Mouse (Mus musculus): Measurements from ENCODE around the gene Itpk1.

Itpk1 gene

DNA sequence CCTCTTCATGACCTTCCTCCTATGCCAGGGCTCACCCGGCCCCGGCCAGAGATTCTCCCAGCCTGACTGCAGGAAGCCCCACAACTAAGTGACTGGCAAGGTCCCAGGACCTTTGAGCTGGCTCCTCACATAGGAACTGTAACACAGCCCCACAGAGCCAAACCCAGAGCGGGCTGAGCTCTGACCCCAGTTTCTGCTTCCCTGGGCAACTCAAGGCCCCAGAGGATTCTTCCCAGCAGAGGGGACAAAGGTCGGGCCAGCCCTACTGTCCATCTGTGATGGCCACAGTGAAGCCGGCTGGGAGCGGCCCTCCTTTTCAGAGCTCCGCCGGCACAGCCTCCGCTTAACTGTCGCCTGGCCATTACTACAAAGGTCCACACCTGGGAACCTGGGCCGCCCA lies 13.6 kb downstream of the Itpk1 start:
- no peak for DNase-seq (ENCODE audit: inconsistent ontology term)

DNA sequence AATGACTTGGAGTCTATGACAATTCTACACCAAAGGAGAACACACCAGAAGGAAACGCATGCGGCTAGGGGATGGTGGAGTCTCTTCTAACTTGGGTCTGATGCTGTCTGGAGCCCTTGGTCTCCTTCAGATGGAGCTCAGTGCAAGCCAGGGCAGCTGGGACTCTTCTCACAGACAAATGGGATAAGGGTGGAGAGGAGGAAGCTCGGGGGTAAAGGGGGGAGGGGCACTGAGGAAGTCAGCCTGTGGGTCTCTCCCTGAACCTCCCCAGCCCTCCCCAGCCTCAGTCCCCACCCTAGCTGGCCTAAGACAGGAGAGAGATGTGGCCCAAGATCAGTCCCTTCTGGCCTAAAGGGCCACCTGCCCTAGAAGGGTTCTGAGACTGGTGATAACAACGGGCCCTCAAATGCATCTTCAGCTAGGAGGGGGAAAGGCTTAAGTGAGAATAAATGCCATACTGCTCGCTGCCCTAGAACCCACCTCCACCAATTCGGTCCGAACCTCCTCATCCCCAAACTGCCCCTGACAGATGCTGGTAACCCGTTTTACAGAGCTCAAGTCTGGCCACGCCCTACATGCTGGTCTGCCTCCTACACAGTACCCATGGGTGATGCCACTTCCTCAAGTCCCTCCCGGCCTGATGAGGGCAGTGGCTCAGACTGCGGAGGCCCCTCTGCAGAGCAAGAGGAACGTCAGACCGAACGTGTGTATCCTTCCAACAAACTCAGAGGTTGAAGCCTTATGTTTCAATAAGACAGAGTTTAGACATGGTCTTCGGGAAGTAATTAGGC lies 14.8 kb downstream of the Itpk1 start:
- no peak for DNase-seq (ENCODE audit: inconsistent ontology term)

DNA sequence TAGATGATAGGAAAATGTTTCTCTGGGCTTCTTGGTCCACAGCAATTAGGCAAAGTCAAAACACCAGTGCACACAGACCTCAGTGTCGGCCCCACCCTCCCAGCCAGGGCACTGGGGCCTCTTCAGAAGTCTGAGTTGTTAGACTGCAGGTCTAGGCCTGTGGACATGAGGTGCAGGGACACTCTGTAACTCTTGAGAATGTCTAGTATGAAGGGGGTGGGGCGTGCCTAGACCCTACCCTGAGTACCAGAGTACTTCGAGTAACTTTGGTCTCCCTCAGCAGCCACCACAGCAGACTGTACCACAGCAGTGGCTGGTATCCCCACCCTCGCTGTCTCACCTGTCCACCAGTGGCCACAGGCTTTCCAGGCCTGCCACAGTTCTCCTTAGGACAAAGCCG lies 18.4 kb downstream of the Itpk1 start:
- DNase-seq (ENCODE audit: inconsistent ontology term): no peak

DNA sequence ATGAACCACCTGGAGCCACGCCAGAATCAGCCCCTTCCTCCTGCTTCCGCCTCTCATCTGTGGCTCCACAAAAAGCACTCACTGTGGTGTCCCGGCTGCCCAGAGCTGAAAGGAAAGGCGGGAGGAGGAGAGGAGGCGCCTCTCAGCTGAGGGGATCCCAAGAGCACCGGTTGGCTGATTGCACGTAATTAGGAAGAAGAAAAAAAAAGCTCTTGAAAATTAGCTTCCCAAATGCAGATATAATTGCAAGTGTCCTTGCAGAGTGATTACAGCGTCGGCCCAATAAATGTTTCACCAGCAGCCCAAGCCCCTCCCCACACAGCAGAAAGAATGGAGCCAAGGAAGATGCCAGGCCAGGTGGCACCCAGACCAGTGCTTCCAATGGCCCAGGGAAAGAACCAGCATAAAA lies 19.2 kb downstream of the Itpk1 start:
- DNase-seq (ENCODE audit: inconsistent ontology term): no peak

DNA sequence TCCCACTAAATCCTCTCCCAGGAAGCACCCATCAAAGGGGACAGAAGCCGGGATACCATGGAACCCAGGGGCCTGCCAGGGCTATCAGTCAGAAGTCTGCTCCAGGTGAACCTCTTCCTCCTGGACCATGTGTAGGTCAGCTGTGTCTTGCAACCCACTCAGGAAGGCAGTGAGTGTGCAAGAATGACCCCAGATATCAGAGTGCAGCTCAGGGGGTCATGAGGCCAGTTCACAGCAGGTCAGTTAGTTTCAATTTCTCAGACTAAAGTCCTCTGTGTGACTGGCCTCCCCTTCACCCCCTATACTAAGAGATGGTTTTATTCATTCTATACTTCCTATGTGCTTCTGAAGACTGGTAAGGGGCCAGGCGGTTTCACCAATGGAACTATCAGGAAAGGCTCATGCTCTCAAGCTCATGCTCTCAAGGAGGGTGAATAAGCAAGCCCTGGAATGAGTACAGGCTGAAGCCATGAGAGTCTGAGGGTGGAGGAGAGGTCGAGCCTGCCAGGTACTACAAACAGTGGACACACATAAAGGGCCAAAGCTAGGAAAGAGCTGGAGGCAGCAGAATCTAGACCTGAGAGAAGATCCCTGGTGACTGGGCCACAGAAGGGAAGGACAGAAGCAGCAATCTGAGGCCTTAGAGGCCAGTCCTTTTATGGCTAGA lies 19.9 kb downstream of the Itpk1 start:
- DNase-seq (ENCODE audit: inconsistent ontology term): no peak

DNA sequence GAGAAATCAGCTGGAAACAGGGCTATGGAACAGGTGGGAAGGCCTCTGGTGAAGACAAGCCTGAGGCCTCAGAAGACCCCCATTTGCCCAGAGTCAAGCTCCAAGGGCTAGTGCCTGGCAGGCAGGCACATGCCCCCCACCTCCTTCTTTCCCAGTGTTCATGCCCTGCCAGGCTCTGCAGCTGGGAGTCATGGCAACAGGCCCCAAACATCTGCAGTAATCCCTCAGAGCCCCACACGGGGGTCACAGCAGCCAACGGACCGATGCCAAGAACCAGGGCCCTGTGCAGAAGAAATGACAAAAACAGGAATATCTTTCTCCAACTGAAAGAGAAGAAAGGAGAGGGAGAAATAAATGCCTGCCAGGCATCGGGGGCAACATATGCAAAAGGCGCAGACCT lies 20.8 kb downstream of the Itpk1 start:
- no peak for DNase-seq (ENCODE audit: inconsistent ontology term)

DNA sequence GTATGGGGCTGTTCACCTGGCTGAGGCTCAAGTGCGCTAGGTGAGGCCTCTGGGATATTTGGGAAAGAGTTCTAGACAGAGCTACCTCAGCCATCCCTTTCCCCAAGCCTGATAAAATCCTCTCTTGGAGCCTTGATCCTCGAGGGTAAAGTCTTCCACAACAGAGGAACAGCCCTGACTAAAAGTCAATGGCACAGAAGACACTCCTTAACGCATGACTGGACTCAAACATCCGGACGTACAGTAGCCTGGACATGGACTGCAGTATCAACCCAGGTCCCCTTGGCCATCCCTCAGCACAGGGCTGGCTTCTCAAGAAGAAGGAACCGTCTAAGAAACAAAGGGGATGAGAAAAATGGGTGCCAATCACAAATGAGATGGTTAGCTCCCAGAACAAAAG lies 21.3 kb downstream of the Itpk1 start:
- DNase-seq (ENCODE audit: inconsistent ontology term): no peak

DNA sequence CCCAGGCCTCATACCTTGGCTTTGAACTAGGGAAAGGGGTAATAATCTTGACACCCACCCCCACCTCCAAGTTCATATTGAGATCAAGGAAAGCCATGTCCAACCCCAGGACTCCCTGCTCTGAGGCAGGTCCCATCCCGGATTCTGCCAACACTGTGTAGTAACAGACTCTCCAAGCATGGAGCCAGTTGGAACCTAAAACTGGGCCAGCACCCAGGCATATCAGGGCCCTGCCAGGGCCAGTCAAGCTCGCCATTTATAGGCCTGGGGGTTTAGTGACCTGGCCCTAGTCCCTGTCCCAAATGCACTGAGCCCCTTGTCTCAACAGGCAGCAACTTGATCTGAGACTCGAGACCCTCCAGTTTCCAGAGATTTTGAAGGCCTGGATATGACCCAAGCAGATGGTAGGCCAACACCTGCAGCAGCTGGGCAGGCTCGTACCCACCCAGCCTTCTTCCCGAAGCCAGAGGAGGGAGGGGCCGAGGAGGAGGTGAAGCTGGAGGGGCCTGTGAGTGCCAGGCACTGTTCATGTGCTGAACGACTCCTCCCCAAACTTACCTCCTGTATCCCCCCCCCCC lies 21.9 kb downstream of the Itpk1 start:
- no peak for DNase-seq (ENCODE audit: inconsistent ontology term)

DNA sequence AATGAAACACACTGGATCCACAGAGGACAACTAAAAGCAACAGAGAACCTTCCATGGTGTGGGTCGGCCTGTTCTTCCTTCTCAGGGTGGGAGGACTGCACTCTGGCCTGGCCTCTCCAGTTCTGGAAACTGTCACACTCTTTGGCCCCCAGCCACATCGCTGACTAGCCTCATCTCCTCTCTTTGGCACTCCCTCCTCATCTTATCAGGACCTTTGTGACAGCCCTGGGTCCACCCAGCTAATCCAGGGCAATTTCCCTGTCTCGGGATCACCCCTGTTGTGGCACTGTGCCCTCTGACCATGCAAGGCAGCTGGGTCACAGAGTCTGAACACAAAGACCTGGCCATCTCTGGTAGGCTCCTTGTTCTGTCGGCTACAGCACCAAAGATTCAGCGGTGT lies 22.6 kb downstream of the Itpk1 start:
- no peak for DNase-seq (ENCODE audit: inconsistent ontology term)

DNA sequence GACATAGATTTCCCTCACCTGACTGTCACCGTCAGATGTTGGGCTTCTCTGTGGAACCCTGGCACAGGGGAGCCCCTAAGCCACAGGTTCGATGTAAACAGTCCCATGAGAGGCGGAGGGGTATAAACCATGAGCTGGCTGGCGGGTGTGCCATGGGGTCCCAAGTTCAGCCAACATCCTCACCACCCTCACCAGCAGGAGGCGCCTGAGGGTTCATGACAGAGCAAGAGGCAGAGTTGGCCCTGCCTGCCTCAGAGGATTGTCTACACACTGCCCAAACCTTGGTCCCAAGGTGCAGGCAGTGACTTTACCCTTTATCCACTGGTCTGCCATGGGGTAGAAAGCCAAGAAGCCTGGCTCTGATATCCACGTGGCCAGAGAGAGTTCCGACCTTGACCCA lies 23.1 kb downstream of the Itpk1 start:
- DNase-seq (ENCODE audit: inconsistent ontology term): no peak

DNA sequence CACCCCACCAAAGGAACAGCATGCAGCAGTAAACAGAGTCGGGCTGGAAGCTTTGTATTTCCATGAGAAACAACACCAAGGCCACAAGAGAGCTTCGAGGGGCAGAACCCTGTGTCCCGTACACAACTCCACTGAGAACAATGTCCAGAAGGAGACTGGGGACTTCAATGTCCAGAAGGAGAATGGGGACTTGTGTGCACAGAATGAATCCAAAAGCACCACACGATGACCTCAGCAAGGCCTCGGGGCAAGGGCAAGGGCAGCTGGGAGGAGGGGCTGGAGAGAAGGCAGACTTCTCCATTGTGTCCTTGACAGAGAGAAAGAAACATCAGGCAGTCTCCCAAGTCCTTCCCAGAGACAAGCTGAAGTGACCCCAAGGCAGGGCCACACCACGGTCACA lies 25.9 kb downstream of the Itpk1 start:
- no peak for DNase-seq (ENCODE audit: inconsistent ontology term)

DNA sequence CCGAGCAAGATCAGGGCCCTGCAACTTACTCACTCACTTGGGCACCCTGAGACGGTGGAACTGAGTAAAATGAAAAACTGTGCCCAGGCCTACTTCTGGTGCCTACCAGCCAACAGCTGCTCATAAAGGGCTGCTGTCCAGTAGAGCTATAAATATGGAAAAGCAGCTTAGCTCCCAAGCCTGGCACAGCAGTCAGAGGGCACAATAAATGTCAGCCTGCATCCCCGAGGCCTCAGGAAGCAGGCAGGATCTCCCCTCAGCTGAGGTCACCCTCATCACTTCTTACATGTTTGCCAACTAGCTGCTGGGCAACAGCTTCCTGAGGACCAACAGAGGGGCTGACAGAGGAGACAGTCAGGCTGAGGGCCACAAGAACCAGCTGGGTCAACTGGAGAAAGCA lies 27.6 kb downstream of the Itpk1 start:
- DNase-seq (ENCODE audit: inconsistent ontology term): no peak

DNA sequence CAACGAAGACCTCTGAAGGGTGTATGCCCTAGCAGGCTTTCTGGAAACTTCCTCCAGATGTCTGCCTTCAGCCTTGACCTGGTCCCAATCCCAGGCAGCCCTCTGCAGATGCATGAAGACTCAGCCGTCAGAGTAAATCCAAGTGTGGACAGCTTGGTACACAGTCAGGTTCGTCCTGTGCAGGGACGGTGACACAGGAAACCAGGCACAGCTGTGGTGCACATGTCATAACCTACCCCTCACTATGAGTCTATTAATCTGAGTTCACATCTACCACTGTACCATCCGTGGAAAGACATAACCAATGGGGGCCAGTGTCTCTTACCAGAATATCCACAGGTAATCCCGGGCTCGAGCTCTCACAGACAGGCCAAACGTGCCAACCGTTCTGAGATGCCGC lies 30.2 kb downstream of the Itpk1 start:
- DNase-seq (ENCODE audit: inconsistent ontology term): no peak

DNA sequence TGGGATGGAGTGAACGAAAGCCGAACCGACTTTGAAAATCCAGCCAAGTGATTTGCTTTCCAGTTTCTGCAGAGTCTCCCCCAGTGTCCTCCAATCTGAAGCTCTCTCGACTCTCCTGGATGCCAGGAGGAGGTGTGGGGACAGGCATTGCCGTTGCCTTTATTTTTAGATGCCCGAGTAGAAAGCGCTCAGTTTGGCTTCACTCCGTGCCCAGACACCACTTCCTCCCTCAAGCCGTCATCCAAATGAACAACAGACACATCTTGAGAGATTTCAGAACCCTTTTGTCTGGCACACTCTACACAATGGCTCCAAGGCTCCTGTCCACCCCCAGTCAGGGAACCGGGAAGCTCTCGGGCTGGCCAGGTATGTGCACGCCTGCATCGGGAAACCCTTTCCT lies 30.6 kb downstream of the Itpk1 start:
- DNase-seq (ENCODE audit: inconsistent ontology term): no peak

DNA sequence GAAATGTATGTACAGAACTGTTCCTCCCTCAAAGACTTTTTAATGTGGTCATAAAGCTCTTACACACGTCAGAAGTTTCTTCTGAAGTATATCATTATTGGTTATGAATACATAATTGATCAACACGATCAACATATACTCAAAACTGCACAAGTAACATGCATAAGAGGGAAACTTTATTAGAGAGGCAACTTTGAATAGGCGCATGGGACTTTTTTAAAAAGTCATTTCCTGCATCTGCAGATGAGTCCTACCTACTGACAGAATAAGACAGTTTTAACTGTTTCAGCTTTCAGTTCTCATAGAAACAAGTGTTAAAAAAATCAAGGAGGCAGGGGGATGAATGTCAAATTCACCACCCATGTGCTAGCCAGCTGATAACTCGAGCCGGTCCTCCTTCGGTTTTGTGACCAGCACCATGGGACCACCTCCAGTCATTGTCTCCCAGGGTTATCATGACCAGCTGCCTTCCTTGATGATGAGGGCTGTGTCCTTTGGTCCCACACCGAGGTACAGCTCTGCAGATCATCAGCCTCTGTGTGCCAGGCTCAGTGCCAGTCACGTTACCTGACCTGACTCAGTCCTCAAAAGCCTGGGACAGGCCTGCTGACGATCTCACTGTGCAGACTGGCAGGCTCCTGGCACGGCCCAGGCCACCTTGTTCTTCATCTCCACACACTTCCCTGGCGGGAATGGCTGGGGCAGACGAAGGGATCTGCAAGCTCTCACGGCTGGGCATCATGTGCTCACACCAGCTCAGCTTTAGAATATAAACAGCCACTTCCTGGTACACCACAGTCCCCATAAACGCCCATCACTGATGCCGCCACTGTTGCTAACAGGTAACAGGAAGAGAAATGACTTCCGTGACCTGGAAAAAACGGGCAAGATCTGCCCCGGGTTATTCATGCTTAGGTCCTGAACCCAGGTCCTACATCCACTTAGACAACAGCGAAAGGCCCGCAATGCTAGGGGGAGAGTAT lies 31.6 kb downstream of the Itpk1 start:
- no peak for DNase-seq (ENCODE audit: inconsistent ontology term)

DNA sequence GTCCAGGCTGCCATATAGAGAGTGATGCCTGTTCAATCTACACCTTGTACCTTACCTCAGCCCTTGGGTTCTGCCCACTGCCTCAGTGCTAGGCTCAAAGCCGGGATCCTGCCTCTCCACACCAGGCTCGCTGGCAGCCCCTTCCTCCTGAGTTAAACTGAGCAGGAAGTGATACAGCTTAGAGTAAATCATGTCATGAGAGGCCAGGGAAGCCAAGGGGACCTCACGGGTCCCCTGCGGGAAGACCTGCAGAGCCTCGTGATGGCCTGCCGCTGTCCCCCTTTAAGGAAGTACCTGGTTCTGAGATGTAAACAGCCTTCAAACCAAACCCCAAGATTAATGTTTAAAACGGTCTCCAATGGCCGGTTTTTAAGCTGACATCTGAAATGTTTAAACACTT lies 32.6 kb downstream of the Itpk1 start:
- DNase-seq (ENCODE audit: inconsistent ontology term): no peak

DNA sequence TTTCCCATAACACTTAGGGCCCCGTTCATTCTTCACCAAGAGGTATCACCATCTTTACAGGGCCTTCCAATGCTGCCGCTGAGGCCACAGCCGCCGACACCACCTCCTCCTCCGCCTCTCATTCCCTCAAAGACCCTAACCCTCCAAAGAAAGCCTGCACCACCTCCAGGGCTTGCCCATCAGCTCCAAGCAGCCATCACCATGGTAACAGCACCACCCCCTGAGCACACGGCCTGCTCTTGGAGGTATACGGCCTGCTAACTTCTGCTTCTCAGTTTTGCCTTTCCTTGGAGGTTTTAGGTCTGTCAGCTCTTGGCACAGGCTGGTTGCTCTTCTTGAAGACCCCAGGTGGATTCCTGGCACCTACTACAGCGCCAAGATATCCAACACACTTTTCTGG lies 33.9 kb downstream of the Itpk1 start:
- DNase-seq (ENCODE audit: inconsistent ontology term): no peak

DNA sequence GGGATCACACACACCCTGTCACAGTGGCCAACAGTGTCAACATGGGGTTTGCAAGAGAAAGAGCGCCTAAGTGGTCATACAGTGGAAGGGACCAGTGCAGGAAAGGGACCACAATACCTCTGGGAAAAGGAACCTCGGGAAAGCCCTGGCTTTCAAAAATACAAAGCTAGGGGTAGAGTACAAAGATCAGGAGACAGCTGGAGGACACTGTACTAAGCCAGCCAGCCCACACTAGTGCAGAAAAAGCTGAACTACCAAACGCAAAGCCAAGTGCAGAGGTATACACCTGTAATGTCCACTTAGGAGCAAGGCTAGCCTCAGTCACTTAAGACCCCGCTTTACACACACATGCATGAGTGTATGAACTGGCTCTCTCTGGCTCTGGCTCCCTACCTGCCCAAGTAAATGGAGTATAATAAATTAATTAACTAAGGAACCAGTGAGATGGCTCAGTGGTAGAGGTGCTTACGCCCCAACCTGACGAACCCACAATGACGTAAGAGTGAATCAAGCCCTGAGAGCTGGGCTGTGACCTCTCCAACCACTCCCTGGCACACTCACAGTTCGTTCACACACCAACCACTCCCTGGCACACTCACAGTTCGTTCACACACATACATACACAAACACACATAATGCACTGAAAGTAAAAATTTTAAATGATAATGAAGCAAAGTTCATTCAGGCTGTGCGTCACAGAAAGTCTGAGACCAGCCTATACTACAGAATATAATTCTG lies 39.1 kb downstream of the Itpk1 start:
- DNase-seq (ENCODE audit: inconsistent ontology term): no peak

DNA sequence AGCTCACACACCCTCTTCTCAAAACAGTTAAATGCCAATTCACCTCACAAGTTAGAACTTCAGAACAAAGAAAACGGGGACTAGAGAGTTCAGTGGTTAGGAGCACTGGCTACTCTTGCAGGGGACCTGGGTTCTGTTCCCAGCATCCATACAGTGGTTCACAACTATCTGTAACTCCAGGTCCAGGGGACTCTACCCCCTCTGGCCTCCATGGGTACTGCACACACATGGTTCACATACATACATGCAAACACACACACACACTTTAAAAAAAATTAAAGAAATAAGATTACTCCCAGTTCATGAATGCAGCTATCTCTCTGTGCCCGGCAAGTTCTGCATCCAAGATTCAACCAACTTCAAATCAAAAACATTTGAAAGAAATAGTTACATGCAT lies 40.7 kb downstream of the Itpk1 start:
- no peak for DNase-seq (ENCODE audit: inconsistent ontology term)

DNA sequence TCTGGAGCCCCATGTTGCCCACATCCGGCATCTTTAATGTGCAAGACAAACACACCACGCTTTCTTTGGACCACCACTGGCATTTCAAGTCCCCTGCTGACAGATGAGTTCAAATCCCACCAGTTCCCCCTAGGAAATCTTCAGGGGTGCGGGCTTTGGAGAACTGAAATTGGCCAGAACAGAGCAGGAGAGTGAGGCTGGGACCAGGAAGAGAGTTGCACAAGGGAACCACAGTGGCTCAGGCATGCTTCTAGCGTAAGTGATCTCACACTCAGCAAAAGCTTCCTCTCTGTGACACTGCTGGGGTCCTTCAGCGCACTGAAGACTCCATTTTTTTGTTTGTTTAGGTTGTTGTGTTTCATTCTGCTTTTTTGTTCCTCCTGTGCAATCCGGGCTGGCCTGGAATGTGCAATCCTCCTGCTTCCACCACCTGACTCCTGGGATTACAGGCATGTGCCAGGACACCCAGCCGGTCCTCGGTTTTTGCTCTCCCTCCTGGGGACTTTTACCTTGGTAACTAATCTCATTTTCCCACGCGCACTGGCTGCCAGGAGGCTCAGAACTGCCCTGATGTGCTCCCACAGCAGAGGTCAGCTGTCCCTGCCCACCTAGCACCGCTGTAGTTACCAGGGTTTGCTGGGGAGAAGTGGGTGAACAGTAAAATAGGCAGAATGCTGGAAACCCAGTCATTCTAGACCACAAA lies 41.2 kb downstream of the Itpk1 start:
- no peak for DNase-seq (ENCODE audit: inconsistent ontology term)

DNA sequence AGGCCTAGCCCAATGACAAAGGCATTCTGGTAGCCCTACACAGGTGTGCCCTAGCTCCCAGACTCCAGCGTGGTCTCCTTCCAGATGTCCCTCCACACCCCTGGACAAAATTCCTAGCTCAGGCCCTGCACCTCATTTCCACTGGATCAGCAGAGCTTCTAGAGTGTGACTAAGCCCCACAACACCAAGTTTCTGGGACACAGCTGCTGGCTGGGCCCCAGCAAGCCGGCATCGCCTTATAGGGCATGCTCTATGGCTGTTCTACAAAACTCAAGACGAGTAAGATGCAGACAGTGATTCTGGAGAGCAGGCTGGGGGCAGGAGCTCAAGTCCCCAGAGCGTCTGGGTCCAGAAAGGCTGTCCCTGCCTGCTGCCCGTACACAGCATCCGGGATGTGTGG lies 43.0 kb downstream of the Itpk1 start:
- DNase-seq (ENCODE audit: inconsistent ontology term): peak; percentile 57
